Comparison of ENCODE assay signal across 9 mouse cellular contexts in the genomic region with DNA sequence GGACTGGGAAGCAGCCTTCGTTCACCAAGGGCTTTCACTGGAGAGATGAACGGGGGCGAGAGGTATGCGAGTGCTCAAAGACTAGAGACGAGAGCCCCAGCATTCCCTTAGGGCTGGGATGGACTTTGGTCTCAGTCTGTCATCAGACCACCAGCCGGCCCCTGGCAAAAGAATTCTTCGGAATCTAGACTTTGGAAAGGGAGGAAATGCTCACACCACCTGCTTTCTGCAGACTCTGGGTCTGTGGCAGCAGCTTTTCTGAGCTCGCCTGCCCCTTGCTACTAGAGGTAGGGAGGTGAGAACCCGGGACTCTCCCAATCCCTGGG. TPM values are rescaled to one million over a fixed set of nuclear protein-coding genes. Genes with fewer than 3 reads are reported as not detected.
DNase-seq lines count a peak whose midpoint lies in the region; ATAC-seq and TF ChIP-seq lines count a peak whose summit lies in the region.
"Had no signal": no experiment of that assay in that cellular context is flagged by ENCODE, and none has a peak within 500 bp of the region (broad histone marks: within the 10 kb centered on the region; RNA-seq: fewer than 3 reads in every experiment).

No protein-coding gene starts in this region.

- no peak overlapping the region for H3K9ac ChIP-seq in CH12.LX (ENCODE audit: insufficient read depth, low read depth)
- no peak overlapping the region for H3K9ac ChIP-seq in liver, postnatal 0 days (replicated peaks)

- dilution Hi-C loops in CH12.LX (cut with MboI; ENCODE audit: extremely low pct_ligation_motif_present, extremely low pct_unique_long_range_greater_than_20kb, low sequenced_read_pairs) = no loop called here

- H3K9me3 ChIP-seq in CH12.LX (replicated peaks; ENCODE audit: low read length) = no peaks in the 10 kb centered on the region
- no peaks in the 10 kb centered on the region for H3K9me3 ChIP-seq in hindbrain, embryonic 10.5 days
- H3K9me3 ChIP-seq in liver, postnatal 0 days (ENCODE audit: low read length) = no peaks in the 10 kb centered on the region

- no peaks in the 10 kb centered on the region for H3K36me3 ChIP-seq in CH12.LX (replicated peaks in 1 of 2; ENCODE audit: control insufficient read depth in 1 of 2, insufficient read depth in 1 of 2, low read length in 1 of 2)
- H3K36me3 ChIP-seq in hindbrain, embryonic 10.5 days = no peaks in the 10 kb centered on the region
- H3K36me3 ChIP-seq in liver, postnatal 0 days (replicated peaks; ENCODE audit: insufficient read depth, low read length) = no peaks in the 10 kb centered on the region

- peak overlapping the region; percentile 95 for H3K4me2 ChIP-seq in CH12.LX (ENCODE audit: insufficient read depth, low read depth, poor library complexity, severe bottlenecking)
- H3K4me2 ChIP-seq in liver, postnatal 0 days (ENCODE audit: low read depth, low read length) = peak overlapping the region; percentile 61

- no peak for TF ChIP-seq CTCF in gastrocnemius, adult 2 months (IDR thresholded peaks at IDR 0.05)
- no peak for TF ChIP-seq CTCF in CH12.LX (conservative IDR thresholded peaks at IDR 0.05 in 1 of 2, IDR thresholded peaks at IDR 0.05 in 1 of 2; ENCODE audit: low read depth in 2 of 2, low read length in 2 of 2)
- no peak for TF ChIP-seq CTCF in liver, postnatal 0 days (IDR thresholded peaks at IDR 0.05; ENCODE audit: low read depth)

- no peak overlapping the region for H3K27ac ChIP-seq in gastrocnemius, adult 2 months
- H3K27ac ChIP-seq in CH12.LX (ENCODE audit: insufficient read depth, low read depth) = no peak overlapping the region
- H3K27ac ChIP-seq in hindbrain, embryonic 10.5 days = no peak overlapping the region
- no peak overlapping the region for H3K27ac ChIP-seq in liver, postnatal 0 days (ENCODE audit: low read depth)

- intact Hi-C loops in gastrocnemius, adult 2 months (cut with DNase I) = loop anchor here (1.0 to 5.0 kb wide), 4 partner anchors 61 to 526 kb away; a partner anchor contains a TSS
- intact Hi-C loops in gastrocnemius, postnatal 14 days (cut with DNase I; ENCODE audit: low total_unique reads) = loop anchor here (5.0 kb wide), 3 partner anchors 81 to 321 kb away; no protein-coding TSS in a partner anchor

- TF ChIP-seq EP300 in CH12.LX (IDR thresholded peaks at IDR 0.05; ENCODE audit: low read length) = no peak
- TF ChIP-seq EP300 in liver, postnatal 0 days (IDR thresholded peaks at IDR 0.05; ENCODE audit: low read depth) = no peak

- no peak for TF ChIP-seq POLR2A in CH12.LX (IDR thresholded peaks at IDR 0.05; ENCODE audit: low read depth, low read length)

- in situ Hi-C loops in CH12.LX (cut with MboI; ENCODE audit: low pct_ligation_motif_present, low pct_unique_long_range_greater_than_20kb, low sequenced_read_pairs) = loop anchor here (5.0 kb wide), 2 partner anchors 216 to 326 kb away; no protein-coding TSS in a partner anchor

- no peak for DNase-seq in gastrocnemius, adult 2 months
- DNase-seq in gastrocnemius, postnatal 14 days = no peak
- DNase-seq in CH12.LX (ENCODE audit: extremely low read depth) = no peak
- no peak for DNase-seq in hindbrain, embryonic 10.5 days (ENCODE audit: low spot score)
- no peak for DNase-seq in liver, postnatal 0 days
- no peak for DNase-seq in layer of hippocampus, adult 11-12 months (ENCODE audit: low spot score)
- DNase-seq in retina, postnatal 1 day = no peak
- DNase-seq in spleen, postnatal 36 days (ENCODE audit: low spot score in 2 of 2) = no peak

- 2% methylated on average over 9 of the region's 9 CpGs for WGBS in hindbrain, embryonic 10.5 days
- 4% methylated on average over 9 of the region's 9 CpGs for WGBS in liver, postnatal 0 days (ENCODE audit: insufficient replicate concordance)

- peak overlapping the region; percentile 65 for H3K4me3 ChIP-seq in gastrocnemius, adult 2 months
- no peak overlapping the region for H3K4me3 ChIP-seq in CH12.LX (replicated peaks in 1 of 3; ENCODE audit: low read depth in 2 of 3, low read length in 2 of 3, poor library complexity in 1 of 3)
- H3K4me3 ChIP-seq in hindbrain, embryonic 10.5 days = peak overlapping the region; percentile 43
- H3K4me3 ChIP-seq in liver, postnatal 0 days (ENCODE audit: low read depth, low read length) = peak overlapping the region; percentile 15; the same call in 1 of the 2 replicates

- H3K4me1 ChIP-seq in CH12.LX (ENCODE audit: control insufficient read depth in 1 of 2, insufficient read depth in 2 of 2) = peaks cover 5 to 29% of the 10 kb centered on the region in 2 experiments; a peak in 3 of 4 replicates
- peaks cover 18% of the 10 kb centered on the region for H3K4me1 ChIP-seq in hindbrain, embryonic 10.5 days (replicated peaks)
- peaks cover 10% of the 10 kb centered on the region for H3K4me1 ChIP-seq in liver, postnatal 0 days (ENCODE audit: insufficient read depth)

- peaks cover 68% of the 10 kb centered on the region for H3K27me3 ChIP-seq in CH12.LX (replicated peaks)
- peaks cover 91% of the 10 kb centered on the region for H3K27me3 ChIP-seq in hindbrain, embryonic 10.5 days (ENCODE audit: insufficient read depth, poor library complexity, severe bottlenecking)
- H3K27me3 ChIP-seq in liver, postnatal 0 days (ENCODE audit: insufficient read depth, low read length) = peaks cover 68% of the 10 kb centered on the region

- TF ChIP-seq RAD21 in CH12.LX (IDR thresholded peaks at IDR 0.05; ENCODE audit: low read depth, low read length) = no peak

- 0 out of 2 replicates have a peak, but pooled peaks have one; percentile 13 for ATAC-seq in liver, postnatal 0 days

- H3K79me2 ChIP-seq in CH12.LX (replicated peaks; ENCODE audit: control insufficient read depth, extremely low read depth, insufficient read depth, poor library complexity, severe bottlenecking) = no peaks in the 10 kb centered on the region

TF ChIP-seq in CH12.LX, 34 proteins besides CTCF, POLR2A, EP300 and RAD21:
- no peak for TF ChIP-seq TCF12 (IDR thresholded peaks at IDR 0.05; ENCODE audit: low read depth, low read length)
- no peak for TF ChIP-seq MAZ (IDR thresholded peaks at IDR 0.05; ENCODE audit: low read depth, low read length)
- no peak for TF ChIP-seq MAX (IDR thresholded peaks at IDR 0.05; ENCODE audit: low read length)
- no peak for TF ChIP-seq NRF1 (IDR thresholded peaks at IDR 0.05; ENCODE audit: low read depth, low read length)
- TF ChIP-seq ELF1 (IDR thresholded peaks at IDR 0.05; ENCODE audit: low read depth, low read length) = 0 out of 2 replicates have a peak, but pooled peaks have one; percentile 6
- TF ChIP-seq USF2 (conservative IDR thresholded peaks at IDR 0.05; ENCODE audit: low read depth, low read length) = no peak

RNA-seq across cellular contexts. Expression of a gene that starts 14.2 kb away (rescaled TPM):
- 10 to 100 TPM; 46.0 to 66.8 TPM for total RNA-seq in gastrocnemius, adult 2 months (2021)
- total RNA-seq in gastrocnemius, postnatal 14 days (2021) = 10 to 100 TPM; 32.2 to 38.1 TPM
- total RNA-seq in CH12.LX (2012; rRNA removed) (not detected in 2 replicates), CH12.LX (2014; rRNA removed) (not detected in 2 replicates)
- not detected in 2 replicates for polyA plus RNA-seq in CH12.LX (2012; ENCODE audit: insufficient read length, low read depth)
- 1.4 and 8.9 TPM in 2 replicates for polyA plus RNA-seq in hindbrain, embryonic 10.5 days (2016; fragmentation: Nextera tagmentation; extraction: Ambion mirVana)
- polyA plus RNA-seq in liver, postnatal 0 days (2015; fragmentation: Nextera tagmentation; extraction: Ambion mirVana) = 0.04 TPM in 1 of 2 replicates, not detected in the other
- polyA plus RNA-seq: frontal cortex, adult 2 months had no signal

Comparison
In these comparisons a context has a peak if more than half of its experiments do, and no peak if none do; other contexts are left out.
1. H3K4me3 ChIP-seq: peak in gastrocnemius, adult 2 months (single experiment), hindbrain, embryonic 10.5 days (single experiment) and liver, postnatal 0 days (single experiment); none in CH12.LX (0 of 3).
2. RNA of a gene that starts 14.2 kb away (total RNA-seq): 46.0 to 66.8 TPM in gastrocnemius, adult 2 months and 32.2 to 38.1 TPM in gastrocnemius, postnatal 14 days; not detected in CH12.LX; every median in the first group is over 10 times any median in the second.